Mouse (Mus musculus) forebrain, embryonic 12.5 days (tissue): ENCODE results near the gene Dusp12. TPM values are rescaled to one million over a fixed set of nuclear protein-coding genes. Genes with fewer than 3 reads are reported as not detected.

Source experiments
- ATAC-seq: fragments of 200-750 bp; cut with Nextera tagmentation; 2 replicates; pipeline ENCODE4 v1.8.0; 2017; ENCODE audit warnings: moderate TSS enrichment; ENCODE audit not compliant: low FRiP score
- H3K27ac ChIP-seq: fragments of 300-500 bp; sonication (generic); 2 replicates; pipeline ENCODE4 v1.5.1; 2016; ENCODE audit warnings: mild to moderate bottlenecking
- H3K27me3 ChIP-seq: fragments of 300-500 bp; sonication (generic); 2 replicates; pipeline ENCODE4 v1.6.1; 2016; ENCODE audit warnings: mild to moderate bottlenecking
- H3K36me3 ChIP-seq: fragments of 300-500 bp; sonication (generic); replicated peaks from 2 replicates; pipeline ENCODE4 v1.6.1; 2016; ENCODE audit warnings: mild to moderate bottlenecking
- H3K4me1 ChIP-seq: fragments of 300-500 bp; sonication (generic); 2 replicates; pipeline ENCODE4 v1.6.1; 2016
- H3K4me2 ChIP-seq: fragments of 300-500 bp; sonication (generic); 2 replicates; pipeline ENCODE4 v1.6.1; 2016; ENCODE audit warnings: mild to moderate bottlenecking, moderate library complexity
- H3K4me3 ChIP-seq: fragments of 300-500 bp; sonication (generic); replicated peaks from 2 replicates; pipeline ENCODE4 v1.5.1; 2016; ENCODE audit warnings: mild to moderate bottlenecking
- H3K9ac ChIP-seq: fragments of 300-500 bp; sonication (generic); 2 replicates; pipeline ENCODE4 v1.6.1; 2016; ENCODE audit warnings: mild to moderate bottlenecking
- H3K9me3 ChIP-seq: fragments of 300-500 bp; sonication (generic); 2 replicates; pipeline ENCODE4 v1.6.1; 2016
- WGBS: fragments of 180-500 bp; shearing (Covaris S2); methylation state at CpG from one replicate; pipeline ENCODE4 v1.1.7; 2016; 5-methylcytosine and 5-hydroxymethylcytosine counted together
- polyA plus RNA-seq: library from polyadenylated mRNA; unstranded; fragments of >200 nt; fragmentation: Nextera tagmentation; extraction: Ambion mirVana; gene quantifications from 2 replicates; pipeline ENCODE4 v1.2.1, GENCODE M21; 2016

The Dusp12 gene
- polyA plus RNA-seq, 1 experiment from 2014 or later, result 33.3 TPM

DNA sequence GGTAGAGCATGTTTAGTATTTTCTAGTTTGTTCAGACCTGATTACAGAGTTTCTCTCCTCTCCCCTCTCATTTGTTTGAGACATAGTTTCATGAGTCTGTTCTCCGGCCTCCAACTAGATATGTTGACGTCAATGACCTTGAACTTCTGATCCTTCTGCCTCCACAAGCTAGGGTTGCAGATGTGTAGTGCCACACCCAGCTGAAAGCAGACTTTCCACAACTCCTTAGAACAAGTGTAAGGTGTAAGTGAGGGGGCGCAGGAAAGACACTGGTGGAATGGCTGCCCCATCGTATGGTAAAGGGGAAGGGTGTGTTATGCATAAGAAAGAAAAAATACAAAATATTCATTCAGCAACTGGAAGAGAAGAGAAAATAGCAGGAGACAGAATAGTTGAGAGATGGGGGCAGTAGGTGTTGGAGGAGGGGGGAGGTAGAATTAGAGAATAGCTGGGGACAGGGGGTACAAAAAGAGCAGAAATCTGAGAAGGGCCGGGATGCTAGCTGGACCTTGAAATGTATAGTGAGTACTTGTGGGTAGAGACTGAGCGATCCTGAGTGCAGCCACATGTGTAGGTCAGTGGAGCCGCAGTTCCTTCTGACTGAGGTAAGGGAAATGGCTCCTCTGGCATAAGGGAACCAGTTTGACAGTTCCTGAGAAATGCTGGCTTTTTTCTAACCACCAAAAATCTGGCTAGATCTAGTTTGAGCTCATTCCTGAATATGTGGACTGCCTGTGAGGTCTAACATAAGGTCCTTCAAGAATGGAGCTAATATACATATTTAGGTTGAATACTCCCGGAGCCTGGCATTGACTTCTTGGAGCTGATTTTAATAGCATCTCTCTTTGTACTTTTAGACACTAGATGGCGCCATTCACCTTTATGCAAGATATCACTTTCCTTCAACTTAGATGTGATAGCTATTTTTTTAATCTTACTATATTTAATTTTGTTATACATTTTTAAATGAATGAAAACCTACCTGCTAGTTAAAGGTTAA is 9.6 kb upstream of the Dusp12 start:
- Histone ChIP-seq H3K9me3 (no peaks in the 10 kb centered on the region), H3K36me3 (no peaks in the 10 kb centered on the region), H3K27me3 (peaks cover 8% of the 10 kb centered on the region), H3K4me3 (no peak overlapping the region), H3K27ac (no peak overlapping the region), H3K9ac (no peak overlapping the region), H3K4me1 (no peaks in the 10 kb centered on the region), H3K4me2 (no peak overlapping the region)
- 69% methylated on average over 9 of the region's 9 CpGs for WGBS
- ATAC-seq, result no peak

DNA sequence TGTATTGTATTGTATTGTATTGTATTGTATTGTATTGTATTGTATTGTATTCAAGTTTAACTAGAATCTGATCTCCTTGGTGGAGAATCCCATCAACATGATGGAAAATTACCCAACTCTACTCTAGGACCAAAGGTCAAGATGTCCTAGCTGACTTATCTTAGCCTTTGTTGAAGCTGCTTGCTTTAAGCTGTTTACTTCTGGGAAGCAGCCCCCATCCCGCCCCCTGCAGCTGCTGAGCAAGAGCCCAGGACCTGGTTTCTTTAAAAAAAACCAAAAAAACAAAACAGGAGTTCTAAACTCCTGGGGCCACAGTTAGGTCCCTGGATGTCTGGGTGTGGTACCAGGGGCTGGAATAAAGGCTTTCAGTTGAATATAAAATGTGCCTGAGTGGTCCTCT is 6.9 kb upstream of the Dusp12 start:
- 46% methylated on average over 1 of the region's 1 CpGs for WGBS

DNA sequence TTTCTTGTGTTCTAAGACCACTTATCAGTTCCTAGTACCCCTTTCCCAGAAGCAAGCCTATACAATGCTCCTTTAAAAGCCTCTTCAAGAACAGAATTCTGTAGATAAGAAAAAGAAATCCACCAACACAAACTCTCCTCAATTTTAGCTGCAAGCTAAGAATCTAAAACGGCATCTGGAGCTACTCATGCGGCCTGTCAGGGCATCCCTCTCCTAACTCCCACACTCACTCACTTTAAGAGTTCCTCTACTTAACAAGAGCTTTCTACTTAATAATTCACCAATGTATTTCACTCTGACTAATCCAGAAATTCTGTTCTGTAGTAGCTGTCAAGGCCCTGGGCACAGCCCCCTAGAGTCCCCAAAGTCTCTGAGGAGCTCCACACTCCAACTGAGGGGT is 6.3 kb upstream of the Dusp12 start:
- Histone ChIP-seq H3K27me3 (no peaks in the 10 kb centered on the region), H3K4me1 (no peaks in the 10 kb centered on the region), H3K4me3 (no peak overlapping the region), H3K4me2 (no peak overlapping the region), H3K36me3 (no peaks in the 10 kb centered on the region), H3K27ac (no peak overlapping the region), H3K9ac (no peak overlapping the region), H3K9me3 (no peaks in the 10 kb centered on the region)
- no peak for ATAC-seq
- WGBS, result 79% methylated on average over 2 of the region's 2 CpGs

More for the DNA sequence above, 6.9 kb upstream of the Dusp12 start:
- ATAC-seq, result no peak
- no peak overlapping the region for H3K4me3 ChIP-seq
- H3K9me3 ChIP-seq, result no peaks in the 10 kb centered on the region
- H3K27me3 ChIP-seq, result no peaks in the 10 kb centered on the region
- no peaks in the 10 kb centered on the region for H3K4me1 ChIP-seq
- H3K36me3 ChIP-seq, result no peaks in the 10 kb centered on the region
- no peak overlapping the region for H3K27ac ChIP-seq
- H3K4me2 ChIP-seq, result no peak overlapping the region
- H3K9ac ChIP-seq, result no peak overlapping the region

DNA sequence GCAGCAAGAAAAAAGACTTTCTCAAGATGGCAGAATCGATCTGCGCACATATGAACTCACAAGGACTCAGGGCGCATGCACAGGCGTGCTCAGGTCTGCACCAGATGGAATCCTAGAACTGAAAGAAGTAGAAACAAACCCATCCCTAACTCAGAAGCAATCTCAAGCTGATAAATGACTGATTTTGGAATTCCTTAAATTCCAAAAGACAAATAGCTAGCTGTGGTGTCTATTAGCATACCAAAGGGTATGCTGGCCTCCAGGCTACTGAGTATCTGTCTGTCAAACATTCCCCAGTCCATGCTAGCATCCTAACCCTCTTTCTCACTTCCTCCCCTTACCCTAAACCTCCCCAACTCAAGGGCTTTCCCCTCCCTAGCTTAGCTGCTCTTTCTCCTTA is 4.0 kb upstream of the Dusp12 start:
- no peak for ATAC-seq
- no peaks in the 10 kb centered on the region for H3K36me3 ChIP-seq
- H3K4me3 ChIP-seq, result no peak overlapping the region
- WGBS, result 71% methylated on average over 4 of the region's 4 CpGs
- no peaks in the 10 kb centered on the region for H3K27me3 ChIP-seq
- H3K27ac ChIP-seq, result no peak overlapping the region
- no peak overlapping the region for H3K4me2 ChIP-seq
- no peak overlapping the region for H3K9ac ChIP-seq
- peaks cover 5% of the 10 kb centered on the region for H3K4me1 ChIP-seq
- H3K9me3 ChIP-seq, result no peaks in the 10 kb centered on the region

DNA sequence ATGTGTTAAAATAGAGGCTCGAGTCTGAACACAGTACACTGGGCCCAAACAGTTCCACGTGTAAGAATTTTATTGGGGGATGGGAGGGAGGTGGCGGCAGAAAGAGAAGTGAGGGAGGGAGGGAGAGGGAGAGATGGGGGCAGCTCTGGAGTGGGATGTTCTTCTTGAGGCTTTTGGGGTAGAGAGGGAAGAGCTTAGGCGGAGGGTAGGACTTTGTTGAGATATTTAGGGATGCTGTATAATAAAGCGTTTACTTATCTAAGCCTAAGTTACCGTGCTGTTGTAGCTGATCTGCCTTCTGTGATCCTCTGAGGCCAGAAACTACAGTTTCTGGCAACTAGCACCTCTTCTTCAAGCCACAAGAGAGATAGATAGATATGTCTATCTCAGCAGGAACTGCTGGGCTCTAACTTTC is 711 bp upstream of the Dusp12 start:
- Histone ChIP-seq H3K4me1 (peaks cover 10% of the 10 kb centered on the region), H3K4me3 (no peak overlapping the region), H3K9ac (no peak overlapping the region), H3K36me3 (no peaks in the 10 kb centered on the region; the same call in 1 of the 2 replicates), H3K27me3 (no peaks in the 10 kb centered on the region), H3K27ac (no peak overlapping the region), H3K9me3 (no peaks in the 10 kb centered on the region), H3K4me2 (no peak overlapping the region)
- no peak for ATAC-seq
- 59% methylated on average over 6 of the region's 6 CpGs for WGBS

DNA sequence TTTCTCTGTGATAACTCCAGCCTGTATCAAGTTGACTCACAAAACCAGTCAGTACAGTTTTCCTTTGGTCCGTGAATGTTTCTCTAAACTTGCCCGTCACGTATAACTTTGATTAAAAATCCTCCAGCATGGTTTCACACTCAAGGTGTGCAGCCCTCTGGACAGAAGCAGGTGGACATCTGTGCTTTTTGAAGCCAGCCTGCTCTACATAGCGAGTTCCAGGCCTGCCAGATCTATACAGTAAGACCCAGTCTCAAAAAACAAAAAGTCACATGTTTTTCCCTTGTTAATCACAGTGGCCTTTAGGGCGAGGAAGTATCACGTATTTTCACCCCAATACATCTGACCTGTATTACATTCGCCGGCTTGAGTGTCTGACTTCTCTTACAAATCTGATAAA is 950 bp downstream of the Dusp12 start:
- peak overlapping the region; percentile 88 for H3K9ac ChIP-seq
- H3K4me1 ChIP-seq, result peaks cover 10% of the 10 kb centered on the region
- H3K36me3 ChIP-seq, result peaks cover 3% of the 10 kb centered on the region
- H3K27ac ChIP-seq, result no peak overlapping the region
- H3K9me3 ChIP-seq, result no peaks in the 10 kb centered on the region
- WGBS, result 33% methylated on average over 8 of the region's 8 CpGs
- peak overlapping the region; percentile 80 for H3K4me3 ChIP-seq
- peak overlapping the region; percentile 75 for H3K4me2 ChIP-seq
- H3K27me3 ChIP-seq, result no peaks in the 10 kb centered on the region
- peak; percentile 27; the same call in 1 of the 2 replicates for ATAC-seq

DNA sequence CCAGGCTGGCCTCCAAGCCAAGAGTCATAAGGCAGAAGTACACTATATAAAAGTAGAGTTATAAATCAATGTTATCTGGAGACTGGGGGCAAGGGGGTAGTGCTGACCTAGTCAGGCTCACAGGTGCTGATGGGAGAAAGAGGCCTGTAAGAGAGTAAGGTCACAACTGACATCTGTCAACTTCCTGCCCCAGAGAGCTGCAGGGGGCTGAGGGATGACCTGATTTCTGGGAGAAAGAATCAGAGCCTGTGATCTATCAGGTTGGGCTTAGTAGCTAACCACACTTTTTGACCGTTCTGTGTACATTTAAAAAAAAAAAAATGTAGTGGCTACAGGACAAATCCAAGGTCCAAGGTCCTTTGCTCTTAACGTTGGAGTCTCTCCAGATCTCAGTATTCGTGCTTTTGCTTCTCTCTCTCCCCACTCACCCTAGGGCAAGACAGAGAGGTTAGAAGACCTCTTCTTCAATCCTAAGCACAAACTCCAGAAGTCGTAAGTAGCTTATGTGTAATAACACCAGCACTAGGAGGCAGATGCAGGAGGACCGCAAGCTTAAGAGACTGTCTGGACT is 2.3 kb downstream of the Dusp12 start:
- H3K9ac ChIP-seq, result no peak overlapping the region
- no peak overlapping the region for H3K27ac ChIP-seq

DNA sequence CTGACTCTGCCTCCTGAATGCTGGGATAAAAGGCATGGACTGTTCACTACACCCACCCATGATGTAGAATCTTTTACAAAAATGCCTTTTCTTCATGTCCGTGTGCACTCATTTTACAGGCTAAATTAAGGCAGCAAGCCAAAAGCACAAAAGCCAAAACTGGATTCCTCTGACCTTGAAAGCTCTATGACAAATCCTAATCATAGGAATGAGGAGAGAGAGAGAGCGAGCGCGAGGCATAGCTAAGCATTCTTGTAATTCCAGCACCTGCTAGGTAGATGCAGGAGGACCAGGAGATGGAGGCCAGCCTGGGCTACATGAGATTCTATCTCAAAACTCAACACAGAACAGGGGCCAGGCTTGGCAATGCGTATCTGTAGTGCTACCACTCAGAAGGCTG is 8.4 kb downstream of the Dusp12 start:
- Histone ChIP-seq H3K9ac (no peak overlapping the region), H3K9me3 (no peaks in the 10 kb centered on the region), H3K4me2 (no peak overlapping the region), H3K4me1 (no peaks in the 10 kb centered on the region), H3K4me3 (no peak overlapping the region), H3K36me3 (peaks cover 20% of the 10 kb centered on the region), H3K27me3 (no peaks in the 10 kb centered on the region), H3K27ac (no peak overlapping the region)
- WGBS, result 96% methylated on average over 5 of the region's 5 CpGs
- ATAC-seq, result no peak

More for the DNA sequence above, 2.3 kb downstream of the Dusp12 start:
- H3K27me3 ChIP-seq, result no peaks in the 10 kb centered on the region
- H3K4me2 ChIP-seq, result no peak overlapping the region
- H3K9me3 ChIP-seq, result no peaks in the 10 kb centered on the region
- whole genome bisulfite sequencing, result 88% methylated on average over 5 of the region's 5 CpGs
- peaks cover 10% of the 10 kb centered on the region for H3K4me1 ChIP-seq
- ATAC-seq, result no peak
- H3K4me3 ChIP-seq, result no peak overlapping the region
- H3K36me3 ChIP-seq, result peaks cover 8% of the 10 kb centered on the region

DNA sequence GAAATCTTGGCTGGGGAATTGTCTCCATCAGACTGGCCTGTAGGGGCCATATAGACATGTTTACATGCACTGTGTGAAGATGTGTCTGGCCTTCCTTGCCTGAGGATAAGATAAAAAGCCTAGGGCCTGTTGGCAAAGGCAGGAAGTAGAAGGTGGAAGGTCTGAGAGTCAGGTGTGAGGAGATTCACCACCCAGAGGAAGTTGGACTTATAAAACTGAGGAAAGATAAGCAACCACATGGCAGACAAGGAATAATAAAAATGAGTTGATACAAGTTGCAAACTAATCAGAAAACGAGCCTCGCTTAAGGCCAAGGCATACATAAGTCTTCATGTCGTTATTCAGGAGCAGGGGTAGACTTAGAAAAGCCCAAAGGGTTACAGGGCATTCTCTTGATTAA is 9.7 kb downstream of the Dusp12 start:
- Histone ChIP-seq H3K4me3 (no peak overlapping the region), H3K27me3 (no peaks in the 10 kb centered on the region), H3K4me1 (no peaks in the 10 kb centered on the region), H3K36me3 (peaks cover 20% of the 10 kb centered on the region), H3K9me3 (no peaks in the 10 kb centered on the region), H3K27ac (no peak overlapping the region), H3K4me2 (no peak overlapping the region), H3K9ac (no peak overlapping the region)
- ATAC-seq, result no peak
- 87% methylated on average over 3 of the region's 3 CpGs for WGBS

DNA sequence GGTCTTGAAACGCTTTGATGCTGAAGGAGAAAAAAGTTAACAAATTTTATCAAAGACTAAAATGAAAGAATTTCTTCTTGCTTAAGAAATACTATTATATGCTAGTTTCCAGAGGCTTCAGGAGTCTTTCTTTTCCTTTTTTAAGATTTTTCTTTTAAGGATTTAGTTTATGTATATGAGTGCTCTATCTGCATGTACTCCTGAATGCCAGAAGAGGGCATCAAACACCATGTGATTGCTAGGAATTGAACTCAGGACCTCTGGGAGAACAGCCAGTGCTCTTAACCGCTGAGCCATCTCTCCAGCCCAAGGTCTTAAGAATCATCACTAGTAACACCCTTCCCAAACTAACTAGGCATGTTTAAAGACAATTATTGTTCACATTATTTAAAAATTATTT is 13.4 kb downstream of the Dusp12 start:
- H3K4me1 ChIP-seq, result peaks cover 2% of the 10 kb centered on the region
- no peak overlapping the region for H3K9ac ChIP-seq
- H3K27me3 ChIP-seq, result no peaks in the 10 kb centered on the region
- WGBS, result 92% methylated on average over 2 of the region's 2 CpGs
- H3K9me3 ChIP-seq, result no peaks in the 10 kb centered on the region
- ATAC-seq, result no peak
- no peak overlapping the region for H3K4me2 ChIP-seq
- no peak overlapping the region for H3K27ac ChIP-seq
- no peak overlapping the region for H3K4me3 ChIP-seq
- H3K36me3 ChIP-seq, result peaks cover 10% of the 10 kb centered on the region

DNA sequence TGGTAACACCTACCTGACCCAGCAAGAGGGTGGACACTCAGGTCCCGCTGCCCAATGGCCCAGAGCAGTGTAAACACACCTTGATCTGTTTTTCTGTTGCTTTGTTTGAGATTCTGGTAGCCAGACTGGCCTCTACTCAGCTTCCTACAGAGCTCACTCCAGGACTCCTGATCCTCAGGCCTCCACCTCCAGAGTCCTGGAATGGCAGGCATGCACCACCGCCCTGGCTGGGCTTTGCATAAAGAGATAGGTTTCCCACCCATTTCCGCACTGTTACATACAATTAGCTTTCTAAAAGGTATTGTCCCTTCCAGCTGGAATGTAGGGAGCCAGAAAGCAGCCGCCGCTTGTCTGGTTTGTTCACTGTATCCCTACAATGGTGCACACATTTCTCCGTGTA is 13.9 kb downstream of the Dusp12 start:
- Histone ChIP-seq H3K27me3 (no peaks in the 10 kb centered on the region), H3K9ac (no peak overlapping the region), H3K27ac (no peak overlapping the region), H3K4me2 (no peak overlapping the region), H3K4me3 (no peak overlapping the region), H3K36me3 (peaks cover 5% of the 10 kb centered on the region), H3K9me3 (no peaks in the 10 kb centered on the region), H3K4me1 (peaks cover 8% of the 10 kb centered on the region)
- 85% methylated on average over 6 of the region's 6 CpGs for WGBS
- ATAC-seq, result no peak

DNA sequence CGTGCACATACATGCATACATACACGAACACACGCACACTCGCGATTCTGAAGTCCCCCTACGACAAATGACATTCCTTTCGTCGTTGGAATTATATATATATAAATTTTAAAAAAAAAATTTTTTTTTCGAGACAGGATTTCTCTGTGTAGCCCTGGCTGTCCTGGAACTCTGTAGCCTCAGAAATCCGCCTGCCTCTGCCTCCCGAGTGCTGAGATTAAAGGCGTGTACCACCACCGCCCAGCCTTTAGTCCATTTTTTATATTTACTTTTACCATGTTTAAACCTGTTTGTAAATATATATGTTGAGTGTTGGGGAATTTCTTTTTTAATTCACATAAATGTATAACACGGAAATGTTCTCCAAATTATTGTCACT is 16.4 kb downstream of the Dusp12 start:
- no peak overlapping the region for H3K27ac ChIP-seq
- peaks cover 9% of the 10 kb centered on the region for H3K4me1 ChIP-seq
- ATAC-seq, result peak; percentile 34; the same call in 1 of the 2 replicates
- no peaks in the 10 kb centered on the region; the same call in none of the 2 replicates for H3K36me3 ChIP-seq
- H3K9me3 ChIP-seq, result no peaks in the 10 kb centered on the region
- H3K27me3 ChIP-seq, result no peaks in the 10 kb centered on the region
- peak overlapping the region; percentile 89 for H3K4me3 ChIP-seq
- H3K4me2 ChIP-seq, result peak overlapping the region; percentile 85
- 16% methylated on average over 14 of the region's 14 CpGs for WGBS
- peak overlapping the region; percentile 65 for H3K9ac ChIP-seq
